Mouse (Mus musculus) frontal cortex, postnatal 25 days (tissue): Measurements from ENCODE around the gene Ufd1.

ENCODE experiments used
- DNase-seq, 2 experiments: peaks; one replicate each; pipeline ENCODE4 v3.0.0; 2022; ENCODE audit warnings: low spot score in 2 of 2

The Ufd1 gene

DNA sequence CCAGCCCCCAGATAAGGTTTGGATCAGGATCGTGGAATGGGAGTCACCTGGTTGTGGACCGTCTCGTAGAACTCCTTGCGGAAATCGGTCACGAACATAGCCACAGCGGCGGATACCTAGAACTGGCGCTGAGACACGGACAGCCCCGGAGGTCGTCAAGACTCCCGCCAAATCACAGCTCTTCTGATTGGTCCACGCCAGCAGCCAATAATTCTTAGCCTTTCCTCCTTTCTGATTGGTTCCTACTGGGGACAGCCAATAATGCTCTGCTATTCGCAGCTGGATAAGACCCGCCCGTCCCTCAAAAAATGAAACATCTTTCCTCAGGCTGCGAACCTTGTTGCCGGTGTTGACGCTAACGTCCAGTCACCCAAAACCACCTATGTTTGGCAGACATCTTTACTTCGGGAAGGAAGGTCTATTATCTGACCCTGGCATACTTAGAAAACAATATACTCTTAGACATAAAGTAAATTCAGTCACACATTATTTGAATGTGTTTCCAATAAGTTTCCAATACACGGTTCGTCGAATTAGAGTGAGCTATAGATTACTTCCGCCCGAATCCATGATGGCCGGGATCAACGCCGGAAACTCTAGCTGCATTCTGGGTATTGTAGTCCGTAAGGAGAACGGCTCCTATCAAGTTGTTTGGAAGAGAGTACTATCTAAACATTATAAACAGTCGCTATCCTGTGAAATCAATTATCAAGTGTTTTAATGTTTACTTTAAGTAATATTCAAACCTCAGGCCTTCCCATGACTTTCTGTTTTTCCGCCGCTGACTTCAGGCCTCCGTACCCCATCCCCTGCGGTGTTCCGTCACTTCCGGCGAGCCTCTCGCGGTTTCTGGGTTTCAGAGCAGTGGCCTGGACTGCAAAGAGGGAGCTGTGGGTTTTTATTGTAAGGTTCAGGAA, at the start of gene Ufd1, which contains the start of gene Cdc45:
Gene Ufd1 (plus strand): TSS at position 312 of the 917 bp plus-strand sequence.
Gene Cdc45 (minus strand): TSS at position 520 of the 917 bp plus-strand sequence.
- peak; percentile 62 to 80 for DNase-seq

DNA sequence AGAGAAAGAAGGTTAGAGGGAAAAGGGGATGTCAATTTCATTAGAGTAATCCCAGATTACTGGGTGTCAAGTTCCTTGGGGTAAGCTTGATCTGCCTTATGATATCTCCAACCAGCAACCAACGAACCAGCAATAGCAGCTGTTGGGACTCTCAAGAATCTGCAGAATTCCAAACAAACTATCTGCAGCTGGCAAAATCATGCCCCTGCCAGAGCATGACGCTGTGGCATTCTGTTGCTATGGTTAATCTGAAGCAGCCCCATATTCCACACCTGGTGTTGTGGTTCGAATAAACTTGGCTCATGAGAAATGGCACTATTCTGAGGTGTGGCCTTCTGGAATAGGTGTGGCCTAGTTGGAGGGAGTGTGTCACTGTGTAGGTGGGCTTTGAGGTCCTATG, 48.6 kb upstream of the Ufd1 start:
- DNase-seq = no peak

DNA sequence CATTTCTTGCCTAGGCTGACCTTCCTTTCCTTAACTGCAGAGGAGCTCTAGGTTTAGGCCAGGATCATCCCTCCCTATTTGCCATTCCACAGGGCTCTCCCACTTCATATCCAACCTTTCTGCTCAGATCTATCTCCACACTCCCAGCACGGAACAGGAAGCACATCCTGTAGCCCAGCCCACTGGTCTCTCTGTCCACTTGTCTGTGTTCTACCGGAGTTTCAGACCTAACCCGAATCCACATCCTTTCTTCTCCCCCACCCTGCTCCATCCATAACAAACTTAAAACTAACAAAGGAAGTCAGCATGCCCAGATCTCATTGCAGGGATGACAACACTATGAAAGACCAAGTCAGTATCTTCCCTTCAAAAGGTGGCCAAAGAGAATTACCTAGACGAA, 45.2 kb upstream of the Ufd1 start:
- DNase-seq = no peak

DNA sequence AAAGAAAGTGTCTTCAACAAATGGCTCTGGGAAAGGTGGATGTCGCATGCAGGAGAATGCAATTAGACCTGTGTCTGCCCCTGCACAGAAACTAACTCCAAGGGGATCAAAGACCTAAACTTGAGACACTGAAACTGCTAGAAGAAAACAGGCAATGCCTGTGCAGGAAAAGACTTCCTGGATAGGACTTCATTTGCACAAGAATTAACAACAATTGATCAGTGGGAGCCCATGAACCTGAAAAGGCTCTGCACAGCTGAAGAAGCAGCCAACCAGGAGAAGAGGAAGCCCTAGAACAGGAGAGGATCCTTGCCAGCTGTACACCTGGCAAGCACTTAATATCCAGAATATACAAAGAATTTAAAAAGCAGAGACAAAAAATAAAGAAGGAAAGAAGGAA, 42.1 kb upstream of the Ufd1 start:
- no peak for DNase-seq

DNA sequence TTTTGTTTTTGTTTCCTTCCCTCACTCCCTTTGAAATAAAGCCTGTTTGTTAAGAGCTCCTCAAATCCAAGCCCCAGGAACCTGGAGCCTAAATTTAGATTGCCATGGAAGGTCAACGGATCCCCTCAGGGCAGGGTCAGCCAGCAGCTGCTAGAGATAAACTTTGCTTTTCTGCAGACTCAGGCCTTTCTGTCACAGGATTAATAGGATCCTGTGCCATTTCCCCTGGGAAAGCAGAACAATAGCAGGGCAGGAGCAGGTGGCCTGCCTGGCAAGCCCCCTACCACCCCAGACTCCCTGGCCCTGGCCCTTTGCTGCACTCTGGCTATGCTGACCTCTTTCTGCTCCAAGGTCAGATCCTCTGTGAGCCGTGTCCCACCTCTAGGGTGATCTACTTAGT, 37.6 kb upstream of the Ufd1 start:
- no peak for DNase-seq

DNA sequence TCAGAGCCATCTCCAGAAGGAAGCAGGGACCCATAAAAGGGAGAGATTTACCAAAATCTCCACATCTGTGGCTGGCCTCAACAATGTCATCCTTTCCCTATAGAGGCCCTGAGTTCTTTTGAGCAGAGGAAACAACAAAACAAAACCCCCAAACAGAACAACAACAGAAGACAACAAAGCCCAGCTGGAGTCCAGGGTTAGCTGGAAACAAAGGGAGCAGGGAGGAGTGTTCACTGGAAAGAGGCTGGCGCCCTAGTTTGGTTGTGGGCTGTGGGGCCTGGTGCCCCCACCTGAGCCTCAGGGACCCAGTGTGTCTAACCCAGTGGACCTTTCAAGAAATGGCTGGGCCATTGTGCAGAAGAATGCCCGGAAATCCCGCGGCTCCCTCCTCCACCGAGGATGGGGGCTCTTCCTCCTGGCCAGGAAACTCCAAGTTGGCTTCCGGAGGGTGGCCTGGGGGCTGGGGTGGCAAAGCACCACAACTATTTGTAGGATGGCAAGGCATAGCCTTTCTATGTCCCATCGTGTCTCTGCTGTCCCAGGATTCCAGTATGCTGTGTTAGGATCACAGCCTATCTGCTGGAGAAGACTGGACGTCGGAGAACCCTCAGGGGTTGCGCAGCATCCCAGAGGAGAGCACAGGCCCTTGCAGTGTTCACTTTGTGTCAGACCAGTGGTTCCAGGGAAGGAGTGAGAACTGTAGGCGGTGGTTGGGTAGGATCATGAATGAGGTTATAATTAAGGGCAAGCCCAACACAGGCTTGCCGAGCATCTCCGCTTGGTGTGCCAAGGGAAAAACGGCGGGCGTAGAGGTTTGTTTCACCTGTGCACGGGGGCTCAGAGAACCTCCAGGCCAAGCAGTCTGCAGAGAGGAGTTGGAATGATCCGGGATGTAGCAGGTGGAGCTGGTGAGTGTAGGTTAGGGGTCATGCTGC, 35.7 kb upstream of the Ufd1 start:
- DNase-seq = no peak

DNA sequence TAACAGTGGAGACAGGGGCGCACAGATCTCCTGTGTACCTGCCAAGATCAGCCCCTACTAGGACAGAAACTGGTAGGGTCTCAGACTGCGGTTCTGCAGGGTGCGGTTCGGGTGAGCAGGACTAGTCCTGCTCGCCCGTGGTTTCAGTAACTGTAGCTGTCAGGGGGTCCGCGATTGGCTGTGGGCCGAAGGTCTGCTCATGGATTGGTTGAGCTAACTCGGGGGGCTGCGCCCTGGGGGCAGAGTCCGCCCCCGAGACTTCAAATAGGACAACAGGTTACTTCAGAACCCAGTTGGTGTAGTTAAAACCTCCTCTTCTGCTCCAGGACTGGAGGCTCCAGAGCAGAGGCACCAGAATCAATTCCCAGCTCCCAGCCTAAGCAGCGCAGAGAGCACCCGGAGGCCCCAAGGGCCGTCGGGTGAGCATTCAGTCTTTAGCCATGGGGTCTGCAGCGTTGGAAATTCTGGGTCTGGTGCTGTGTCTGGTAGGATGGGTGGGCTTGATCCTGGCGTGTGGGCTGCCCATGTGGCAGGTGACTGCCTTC, 35.0 kb upstream of the Ufd1 start, which contains the start of gene Cldn5:
Gene Cldn5 (plus strand): TSS at position 292 of the 545 bp plus-strand sequence.
- DNase-seq = no peak

DNA sequence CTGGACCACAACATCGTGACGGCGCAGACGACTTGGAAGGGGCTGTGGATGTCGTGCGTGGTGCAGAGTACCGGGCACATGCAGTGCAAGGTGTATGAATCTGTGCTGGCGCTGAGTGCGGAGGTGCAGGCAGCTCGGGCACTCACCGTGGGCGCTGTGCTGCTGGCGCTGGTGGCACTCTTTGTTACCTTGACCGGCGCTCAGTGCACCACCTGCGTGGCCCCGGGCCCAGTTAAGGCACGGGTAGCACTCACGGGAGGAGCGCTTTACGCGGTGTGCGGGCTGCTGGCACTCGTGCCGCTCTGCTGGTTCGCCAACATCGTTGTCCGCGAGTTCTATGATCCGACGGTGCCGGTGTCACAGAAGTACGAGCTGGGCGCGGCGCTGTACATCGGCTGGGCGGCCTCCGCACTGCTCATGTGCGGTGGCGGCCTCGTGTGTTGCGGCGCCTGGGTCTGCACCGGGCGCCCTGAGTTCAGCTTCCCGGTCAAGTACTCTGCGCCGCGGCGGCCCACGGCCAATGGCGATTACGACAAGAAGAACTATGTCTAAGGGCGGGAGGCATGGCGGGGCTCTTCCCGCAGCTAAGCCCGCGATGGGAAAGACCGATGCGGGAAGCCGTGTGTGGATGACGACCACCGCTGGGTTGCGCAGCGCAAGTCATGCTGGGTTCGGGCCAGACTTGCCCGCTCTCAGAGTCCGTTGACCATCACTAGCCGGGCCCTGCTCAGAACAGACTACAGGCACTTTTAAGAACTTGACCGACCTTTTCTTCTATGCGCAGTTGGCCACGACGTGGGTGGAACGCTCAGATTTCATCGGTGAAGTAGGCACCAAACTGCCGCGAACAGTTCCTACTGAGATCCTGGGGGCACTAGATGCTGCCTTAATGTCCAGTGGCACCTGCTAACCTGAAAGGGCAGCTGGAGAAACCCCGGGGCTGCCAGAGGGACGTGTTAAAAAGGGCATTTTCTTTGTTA, 34.2 kb upstream of the Ufd1 start:
- no peak for DNase-seq

DNA sequence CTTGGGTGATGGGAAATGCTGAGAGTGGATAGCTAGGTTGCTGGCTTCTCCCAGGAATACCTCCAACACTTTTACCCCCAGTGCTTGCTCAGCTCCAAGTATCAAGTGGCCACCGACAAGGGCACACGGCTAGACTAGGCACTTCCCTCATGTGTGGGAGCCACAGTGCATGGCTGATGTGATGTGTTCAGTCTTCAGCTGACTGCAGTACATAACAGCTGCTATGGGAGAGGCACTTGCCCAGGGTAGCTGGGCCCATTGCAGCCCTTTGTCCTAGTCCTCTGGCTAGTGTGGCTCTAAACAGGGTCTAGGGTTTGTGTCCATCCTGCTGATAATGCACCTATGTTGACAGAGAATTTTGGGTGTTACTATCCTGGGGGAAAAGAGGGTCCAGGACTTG, 33.1 kb upstream of the Ufd1 start:
- DNase-seq = no peak

DNA sequence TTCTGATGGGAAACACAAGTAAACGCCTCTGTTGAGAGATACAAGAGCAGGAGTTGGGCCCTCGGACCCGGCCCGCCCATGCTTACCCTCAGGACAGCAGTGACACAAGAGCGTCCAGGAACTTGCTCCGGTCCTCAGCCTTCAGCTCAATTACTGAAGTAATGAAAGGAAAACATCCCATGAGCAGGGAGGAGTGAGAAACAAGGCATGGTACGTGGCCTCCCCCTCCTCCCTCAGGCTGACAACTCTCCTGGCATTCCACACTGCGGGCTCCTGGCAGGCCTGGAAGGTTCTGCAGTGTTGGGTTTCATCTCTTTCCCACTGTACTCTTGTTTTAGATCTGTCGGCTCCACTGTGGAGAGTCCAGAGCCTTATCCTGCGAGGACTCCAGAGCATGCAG, 29.8 kb upstream of the Ufd1 start:
- DNase-seq = no peak

DNA sequence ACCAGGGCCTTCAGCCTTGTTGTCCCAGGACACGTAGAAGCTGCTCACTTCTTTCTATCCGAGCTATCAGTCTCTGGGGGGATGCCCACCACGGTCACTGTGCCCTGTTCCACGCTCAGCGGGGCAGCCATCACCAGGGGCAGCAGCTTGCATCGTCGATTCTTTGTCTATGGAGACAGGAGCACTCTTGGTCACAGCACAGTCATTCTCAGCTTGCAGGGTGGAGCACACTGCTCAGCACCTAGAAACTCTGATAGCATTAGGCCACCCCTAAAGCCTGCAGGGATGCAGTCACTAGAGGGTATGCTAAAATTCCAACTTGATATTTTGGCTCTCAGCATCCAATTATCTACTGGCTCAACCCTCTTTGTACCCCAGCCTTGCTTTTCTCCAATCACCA, 26.6 kb upstream of the Ufd1 start:
- no peak for DNase-seq

DNA sequence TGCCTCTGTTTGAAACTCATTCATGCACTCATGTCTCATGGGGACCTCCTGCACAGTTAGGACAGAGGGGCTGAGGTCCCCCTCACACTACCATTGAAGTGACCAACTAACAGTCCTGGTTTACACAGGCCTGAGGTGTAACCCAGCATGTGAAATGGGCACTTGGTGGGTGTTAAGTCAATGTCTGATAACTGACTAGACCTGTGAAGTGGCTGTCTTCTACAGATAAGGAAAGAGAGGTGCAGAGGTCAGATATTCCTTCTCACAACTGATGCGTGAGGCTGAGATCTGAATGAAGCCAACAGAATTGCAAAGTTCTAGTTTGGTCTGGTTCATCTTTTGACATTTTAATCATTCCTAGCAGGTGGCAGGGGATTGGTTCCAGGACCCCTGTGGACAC, 26.1 kb upstream of the Ufd1 start:
- DNase-seq = no peak

DNA sequence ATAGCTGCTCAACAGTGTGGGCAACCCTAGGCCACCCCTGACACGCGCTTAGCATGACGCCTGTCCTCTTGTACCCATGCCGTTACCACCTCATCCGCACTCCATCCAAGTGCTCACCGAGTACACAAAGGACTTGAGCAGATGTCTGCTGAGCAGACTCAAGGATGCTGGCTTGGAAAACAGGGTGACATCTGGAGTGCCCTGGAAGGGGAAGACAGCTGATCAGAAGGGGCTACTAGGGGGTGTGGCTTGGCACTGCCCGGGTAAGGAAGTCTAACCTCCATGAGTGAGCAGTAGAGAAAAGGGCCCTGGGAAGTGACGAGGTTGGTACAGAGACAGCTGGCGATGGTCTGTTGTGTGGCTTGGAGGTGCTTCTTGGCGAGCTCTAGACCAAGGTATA, 24.9 kb upstream of the Ufd1 start:
- DNase-seq = no peak

DNA sequence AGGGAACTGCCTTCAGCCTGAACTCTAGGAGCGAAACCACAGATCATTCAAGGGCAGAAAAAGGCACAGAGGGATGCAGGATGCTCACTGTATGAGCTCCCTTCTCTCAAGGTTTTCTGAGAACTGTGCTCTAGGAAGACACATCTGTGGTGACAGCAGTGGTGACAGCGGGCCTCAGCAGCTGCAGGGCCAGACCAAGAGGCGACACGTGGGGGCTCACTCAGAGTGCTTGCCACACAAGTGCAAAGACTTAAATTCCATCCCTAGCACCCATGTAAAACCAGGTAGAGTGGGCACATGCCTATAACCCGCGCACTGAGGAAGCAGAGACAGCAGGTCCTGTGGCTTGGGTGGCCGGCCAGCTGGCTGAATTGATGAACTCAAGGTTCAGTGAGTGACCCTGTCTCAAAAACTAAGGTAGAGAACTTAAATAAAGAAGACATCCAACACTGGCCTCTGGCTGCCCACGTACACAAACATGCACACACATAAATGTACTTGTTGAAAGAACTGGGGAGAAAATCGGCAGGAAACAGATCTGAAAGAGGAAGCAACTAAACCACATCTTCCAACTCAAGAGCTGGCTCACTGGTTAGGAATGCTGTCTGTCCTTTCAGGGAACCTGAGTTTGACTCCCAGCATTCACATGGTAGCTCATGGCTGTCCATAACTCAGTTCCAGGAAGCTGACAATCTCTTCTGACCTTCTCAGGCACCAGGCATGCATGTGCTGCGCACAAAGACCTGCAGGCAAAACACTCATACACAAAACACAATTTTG, 22.8 kb upstream of the Ufd1 start:
- DNase-seq = no peak

DNA sequence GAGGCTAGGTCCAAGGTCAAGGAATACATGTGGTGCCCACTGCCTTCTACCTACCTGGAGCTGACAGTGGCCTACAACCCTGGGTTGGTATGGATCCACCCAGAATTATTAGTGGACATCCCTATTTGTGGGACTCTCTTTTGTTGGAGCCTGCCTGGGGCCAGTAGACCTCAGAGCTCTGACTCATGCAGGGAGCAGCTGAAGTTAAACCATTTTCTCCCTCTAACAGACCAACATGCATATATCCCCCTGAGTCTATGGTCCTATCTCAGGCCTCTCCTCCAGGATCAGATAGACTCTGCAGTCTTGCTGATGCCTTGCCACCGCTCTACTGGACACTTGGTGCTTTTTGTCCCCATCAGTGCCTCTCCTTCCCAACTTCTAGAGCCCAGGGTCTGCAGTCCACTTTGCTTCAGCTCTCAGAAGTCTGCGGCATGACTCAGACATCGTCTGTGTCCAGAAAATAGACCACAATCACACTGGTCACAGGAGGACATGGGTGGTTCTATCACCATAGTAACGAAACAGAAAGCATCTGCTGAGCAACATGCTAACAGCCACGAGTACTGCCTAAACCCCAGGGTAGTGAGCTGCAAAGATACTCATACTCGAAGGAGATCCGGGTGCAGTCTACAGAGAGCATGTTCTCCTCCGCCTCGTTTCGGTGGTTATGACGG, 16.2 kb upstream of the Ufd1 start:
- peak in 1 of 2 experiments; percentile 12 for DNase-seq

DNA sequence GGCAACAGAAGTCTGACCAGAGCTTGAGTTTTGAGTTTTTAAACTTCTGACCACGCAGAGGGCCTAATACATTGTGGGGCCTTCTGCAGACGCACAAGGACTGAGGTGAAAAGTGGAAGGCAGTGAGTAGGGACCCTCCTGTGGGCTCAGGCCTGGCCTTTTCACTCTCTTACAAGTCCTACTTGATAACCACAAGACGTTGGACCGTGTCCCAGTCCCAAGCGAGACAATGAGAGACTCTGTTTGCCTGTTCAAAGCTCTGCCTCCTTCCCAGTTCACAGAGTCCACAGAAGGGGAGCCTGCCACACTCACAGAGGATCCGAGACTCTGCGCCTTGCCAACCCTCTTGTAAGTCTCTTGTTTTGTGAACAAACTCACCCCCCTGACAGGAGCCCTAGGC, 14.9 kb upstream of the Ufd1 start:
- DNase-seq = no peak

DNA sequence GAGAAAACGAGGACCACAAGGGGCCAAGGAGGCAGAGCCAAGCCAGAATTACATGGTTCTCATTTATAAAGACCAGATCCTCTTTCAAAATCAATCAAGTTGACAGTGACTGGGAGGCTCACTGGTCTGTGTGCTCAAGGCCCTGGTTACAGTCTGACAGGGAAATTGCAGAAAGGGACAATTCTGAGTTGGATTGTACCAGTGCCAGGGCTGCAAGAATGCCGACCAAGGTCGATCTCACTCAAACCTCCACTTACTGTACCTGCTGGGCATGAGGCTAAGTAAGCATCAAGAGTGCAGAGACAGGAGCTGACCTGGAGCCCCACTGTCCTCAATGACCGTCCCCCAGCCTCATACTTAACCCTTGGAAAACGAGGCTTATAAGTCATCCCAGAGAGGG, 13.4 kb upstream of the Ufd1 start:
- no peak for DNase-seq

DNA sequence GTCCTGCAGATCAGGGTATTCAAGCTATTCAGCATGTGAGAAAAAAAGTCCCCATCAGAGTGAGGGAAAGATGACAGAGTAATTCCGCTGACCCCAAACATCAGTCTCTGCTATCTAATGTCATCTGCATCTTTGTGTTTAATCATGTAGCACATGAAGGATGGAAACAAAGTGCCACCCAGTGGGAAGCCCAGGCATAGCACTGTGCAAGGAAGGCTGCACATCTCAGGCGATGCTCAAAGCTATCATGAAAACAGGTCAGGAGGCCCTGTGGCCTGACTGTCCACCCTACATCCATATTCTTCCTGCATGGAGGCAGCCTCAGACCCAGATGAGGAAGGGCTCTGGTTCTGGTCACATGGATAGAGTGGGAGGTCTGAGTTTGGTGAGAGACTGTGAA, 12.7 kb upstream of the Ufd1 start:
- peak; percentile 65 to 67 for DNase-seq

DNA sequence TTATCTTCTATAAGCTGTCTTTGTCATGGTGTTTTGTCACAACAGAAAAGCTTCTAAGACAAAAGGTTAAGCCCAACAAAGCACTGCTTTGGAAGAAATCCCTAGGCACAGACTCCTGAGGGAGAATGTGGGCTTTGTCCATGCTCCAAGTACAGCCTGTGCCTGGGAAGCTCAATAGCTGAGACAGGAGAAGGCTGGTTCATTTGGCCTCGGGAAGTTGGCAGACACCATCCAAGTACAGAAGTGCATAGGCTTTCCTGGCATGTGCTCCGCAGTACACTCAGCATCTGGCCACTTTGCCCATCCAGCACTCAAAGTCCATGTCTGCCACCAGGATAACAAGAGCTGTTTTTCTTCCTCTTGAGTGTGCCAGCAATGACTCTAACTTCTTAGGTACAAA, 5.8 kb upstream of the Ufd1 start:
- no peak for DNase-seq

DNA sequence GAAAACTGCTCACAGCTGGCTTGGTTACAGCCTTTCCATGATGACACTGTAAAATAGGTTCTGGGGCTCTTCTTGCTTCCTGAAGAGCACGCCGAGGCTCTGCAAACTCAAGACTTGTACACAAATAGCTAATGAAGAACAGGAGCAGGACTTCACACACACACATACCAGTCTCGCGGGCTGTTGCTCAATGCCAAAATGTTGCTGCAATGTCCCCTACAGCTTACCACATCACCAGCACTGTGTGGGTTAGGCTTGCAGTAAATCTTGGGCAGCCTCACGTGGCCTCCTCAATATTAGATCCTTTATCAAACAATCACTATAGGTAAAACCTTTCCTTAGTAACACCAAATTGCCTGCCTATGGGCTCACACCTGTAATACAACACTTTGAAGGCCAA, 2.6 kb upstream of the Ufd1 start:
- no peak for DNase-seq
